Mouse (Mus musculus) heart, embryonic 10.5 days (tissue): Measurements from ENCODE around the gene Snd1. TPM values are rescaled to one million over a fixed set of nuclear protein-coding genes. Genes with fewer than 3 reads are reported as not detected.

ENCODE experiments used
- DNase-seq: peaks from one replicate; pipeline ENCODE4 v3.0.0-alpha.2; 2017; ENCODE audit warnings: low spot score
- H3K27ac ChIP-seq: fragments of 300-500 bp; sonication (generic); 2 replicates; pipeline ENCODE4 v1.5.1; 2016; ENCODE audit warnings: mild to moderate bottlenecking
- H3K27me3 ChIP-seq: fragments of 300-500 bp; sonication (generic); 2 replicates; pipeline ENCODE4 v1.6.1; 2016; ENCODE audit warnings: mild to moderate bottlenecking; ENCODE audit not compliant: poor library complexity, insufficient read depth, severe bottlenecking
- H3K36me3 ChIP-seq: fragments of 300-500 bp; sonication (generic); 2 replicates; pipeline ENCODE4 v1.6.1; 2016; ENCODE audit warnings: mild to moderate bottlenecking, moderate library complexity
- H3K4me1 ChIP-seq: fragments of 300-500 bp; sonication (generic); 2 replicates; pipeline ENCODE4 v1.6.1; 2016; ENCODE audit warnings: mild to moderate bottlenecking
- H3K4me3 ChIP-seq: fragments of 300-500 bp; sonication (generic); 2 replicates; pipeline ENCODE4 v1.5.1; 2016; ENCODE audit warnings: mild to moderate bottlenecking, moderate library complexity
- H3K9me3 ChIP-seq: fragments of 300-500 bp; sonication (generic); 2 replicates; pipeline ENCODE4 v1.6.1; 2016; ENCODE audit warnings: mild to moderate bottlenecking, moderate library complexity
- WGBS: fragments of 180-500 bp; shearing (Covaris S2); methylation state at CpG from one replicate; pipeline ENCODE4 v1.1.7; 2016; 5-methylcytosine and 5-hydroxymethylcytosine counted together
- polyA plus RNA-seq: library from polyadenylated mRNA; unstranded; fragments of >200 nt; fragmentation: Nextera tagmentation; extraction: Ambion mirVana; gene quantifications from 2 replicates; pipeline ENCODE4 v1.2.1, GENCODE M21; 2016

The Snd1 gene
- polyA plus RNA-seq, 1 experiment from 2014 or later, result 120 TPM

- Histone ChIP-seq H3K36me3 (no peaks in the 10 kb centered on the region), H3K9me3 (no peaks in the 10 kb centered on the region), H3K27ac (peak overlapping the region; percentile 74; the same call in 1 of the 2 replicates), H3K4me1 (peaks cover 49% of the 10 kb centered on the region), H3K27me3 (no peaks in the 10 kb centered on the region), H3K4me3 (no peak overlapping the region)
- 65% methylated on average over 3 of the region's 3 CpGs for WGBS
- DNase-seq, result no peak
Observed at GRCm38 (mm10) chr6:28618299-28618698, 143.4 kb downstream of the Snd1 start.

- Histone ChIP-seq H3K27ac (peak overlapping the region; percentile 74), H3K4me1 (peaks cover 49% of the 10 kb centered on the region), H3K9me3 (no peaks in the 10 kb centered on the region), H3K4me3 (peak overlapping the region; percentile 12; the same call in 1 of the 2 replicates), H3K36me3 (no peaks in the 10 kb centered on the region), H3K27me3 (no peaks in the 10 kb centered on the region)
- peak; percentile 83 for DNase-seq
- 20% methylated on average over 7 of the region's 7 CpGs for WGBS
Observed at GRCm38 (mm10) chr6:28618751-28619153, 143.8 kb downstream of the Snd1 start.

GRCm38 (mm10) chr6:28621431-28621830, 146.5 kb downstream of the Snd1 start:
- no peaks in the 10 kb centered on the region for H3K27me3 ChIP-seq
- DNase-seq, result peak; percentile 83
- no peak overlapping the region for H3K4me3 ChIP-seq
- no peaks in the 10 kb centered on the region for H3K9me3 ChIP-seq
- WGBS, result 55% methylated on average over 4 of the region's 4 CpGs
- peaks cover 49% of the 10 kb centered on the region for H3K4me1 ChIP-seq
- H3K36me3 ChIP-seq, result peaks cover 4% of the 10 kb centered on the region; the same call in 1 of the 2 replicates
- H3K27ac ChIP-seq, result peak overlapping the region; percentile 69; the same call in 1 of the 2 replicates

- Histone ChIP-seq H3K27ac (peak overlapping the region; percentile 69; the same call in 1 of the 2 replicates), H3K27me3 (no peaks in the 10 kb centered on the region), H3K36me3 (peaks cover 4% of the 10 kb centered on the region; the same call in 1 of the 2 replicates), H3K4me1 (peaks cover 49% of the 10 kb centered on the region), H3K4me3 (no peak overlapping the region), H3K9me3 (no peaks in the 10 kb centered on the region)
- no peak for DNase-seq
- 65% methylated on average over 5 of the region's 5 CpGs for WGBS
Observed at GRCm38 (mm10) chr6:28621961-28622360, 147.0 kb downstream of the Snd1 start.

GRCm38 (mm10) chr6:28622522-28622921, 147.6 kb downstream of the Snd1 start:
- H3K4me1 ChIP-seq, result peaks cover 49% of the 10 kb centered on the region
- peaks cover 4% of the 10 kb centered on the region; the same call in 1 of the 2 replicates for H3K36me3 ChIP-seq
- WGBS, result 16% methylated on average over 6 of the region's 6 CpGs
- no peaks in the 10 kb centered on the region for H3K27me3 ChIP-seq
- H3K27ac ChIP-seq, result peak overlapping the region; percentile 69; the same call in 1 of the 2 replicates
- no peaks in the 10 kb centered on the region for H3K9me3 ChIP-seq
- H3K4me3 ChIP-seq, result 0 out of 2 replicates have a peak overlapping the region, but pooled peaks have one; percentile 9
- no peak for DNase-seq

GRCm38 (mm10) chr6:28622963-28623362, 148.0 kb downstream of the Snd1 start:
- 65% methylated on average over 3 of the region's 3 CpGs for WGBS
- H3K4me1 ChIP-seq, result peaks cover 46% of the 10 kb centered on the region
- no peak overlapping the region for H3K27ac ChIP-seq

GRCm38 (mm10) chr6:28628408-28628807, 153.5 kb downstream of the Snd1 start:
- Histone ChIP-seq H3K9me3 (no peaks in the 10 kb centered on the region), H3K4me1 (peaks cover 17% of the 10 kb centered on the region), H3K36me3 (peaks cover 7% of the 10 kb centered on the region), H3K27ac (no peak overlapping the region), H3K4me3 (no peak overlapping the region), H3K27me3 (no peaks in the 10 kb centered on the region)
- DNase-seq, result no peak
- WGBS, result 50% methylated on average over 1 of the region's 1 CpGs

More at GRCm38 (mm10) chr6:28622963-28623362, 148.0 kb downstream of the Snd1 start:
- H3K4me3 ChIP-seq, result no peak overlapping the region
- H3K9me3 ChIP-seq, result no peaks in the 10 kb centered on the region
- H3K27me3 ChIP-seq, result no peaks in the 10 kb centered on the region
- no peak for DNase-seq
- peaks cover 4% of the 10 kb centered on the region; the same call in 1 of the 2 replicates for H3K36me3 ChIP-seq

- Histone ChIP-seq H3K4me3 (no peak overlapping the region), H3K4me1 (peaks cover 22% of the 10 kb centered on the region), H3K9me3 (no peaks in the 10 kb centered on the region), H3K27ac (no peak overlapping the region), H3K36me3 (peaks cover 7% of the 10 kb centered on the region), H3K27me3 (no peaks in the 10 kb centered on the region)
- WGBS, result 85% methylated on average over 2 of the region's 2 CpGs
- DNase-seq, result no peak
Observed at GRCm38 (mm10) chr6:28629866-28630265, 154.9 kb downstream of the Snd1 start.

- Histone ChIP-seq H3K27me3 (no peaks in the 10 kb centered on the region), H3K4me3 (no peak overlapping the region), H3K36me3 (peaks cover 7% of the 10 kb centered on the region), H3K4me1 (peaks cover 30% of the 10 kb centered on the region), H3K9me3 (no peaks in the 10 kb centered on the region), H3K27ac (no peak overlapping the region)
- 91% methylated on average over 2 of the region's 2 CpGs for WGBS
- DNase-seq, result no peak
Observed at GRCm38 (mm10) chr6:28630926-28631325, 156.0 kb downstream of the Snd1 start.

GRCm38 (mm10) chr6:28633120-28633519, 158.2 kb downstream of the Snd1 start:
- H3K36me3 ChIP-seq, result peaks cover 2% of the 10 kb centered on the region; the same call in 1 of the 2 replicates
- no peaks in the 10 kb centered on the region for H3K27me3 ChIP-seq
- H3K27ac ChIP-seq, result peak overlapping the region; percentile 70; the same call in 1 of the 2 replicates
- no peak overlapping the region for H3K4me3 ChIP-seq
- WGBS, result 44% methylated on average over 2 of the region's 2 CpGs
- no peak for DNase-seq
- H3K4me1 ChIP-seq, result peaks cover 33% of the 10 kb centered on the region
- no peaks in the 10 kb centered on the region for H3K9me3 ChIP-seq

GRCm38 (mm10) chr6:28633656-28634055, 158.7 kb downstream of the Snd1 start:
- H3K4me3 ChIP-seq, result no peak overlapping the region
- DNase-seq, result no peak
- no peaks in the 10 kb centered on the region for H3K36me3 ChIP-seq
- peaks cover 28% of the 10 kb centered on the region for H3K4me1 ChIP-seq
- 53% methylated on average over 3 of the region's 3 CpGs for WGBS
- H3K27me3 ChIP-seq, result no peaks in the 10 kb centered on the region
- no peaks in the 10 kb centered on the region for H3K9me3 ChIP-seq
- H3K27ac ChIP-seq, result no peak overlapping the region

- Histone ChIP-seq H3K4me3 (no peak overlapping the region), H3K9me3 (no peaks in the 10 kb centered on the region), H3K36me3 (no peaks in the 10 kb centered on the region), H3K4me1 (peaks cover 25% of the 10 kb centered on the region), H3K27me3 (no peaks in the 10 kb centered on the region), H3K27ac (no peak overlapping the region)
- no peak for DNase-seq
- WGBS, result 87% methylated on average over 1 of the region's 1 CpGs
Observed at GRCm38 (mm10) chr6:28635092-28635491, 160.2 kb downstream of the Snd1 start.

GRCm38 (mm10) chr6:28635531-28636348, 160.8 kb downstream of the Snd1 start:
- H3K36me3 ChIP-seq, result no peaks in the 10 kb centered on the region
- WGBS, result 65% methylated on average over 6 of the region's 6 CpGs
- DNase-seq, result no peak
- H3K4me1 ChIP-seq, result peaks cover 25% of the 10 kb centered on the region
- no peaks in the 10 kb centered on the region for H3K27me3 ChIP-seq
- no peak overlapping the region for H3K4me3 ChIP-seq
- H3K9me3 ChIP-seq, result no peaks in the 10 kb centered on the region
- H3K27ac ChIP-seq, result no peak overlapping the region
